Mouse (Mus musculus) neutrophil, adult 65 days (primary cell): Measurements from ENCODE around the gene Capza2. TPM values are rescaled to one million over a fixed set of nuclear protein-coding genes. Genes with fewer than 3 reads are reported as not detected.

Experiments used
- total RNA-seq: library from RNA; stranded (reverse); gene quantifications from 2 replicates; pipeline ENCODE4 v1.2.4, GENCODE M21; 2023

The Capza2 gene
- 214 and 256 TPM in 2 replicates for total RNA-seq

GRCm38 (mm10) chr6:17635615-17636284, at the start of gene Capza2:
TSS of gene Capza2 (plus strand) at chr6:17636234.

GRCm38 (mm10) chr6:17692647-17693046, 56.6 kb downstream of the Capza2 start, which contains the start of gene St7:
TSS of gene St7 (plus strand) at chr6:17692933.

Other genes with a start within 250 kb of the Capza2 start
- 9.5 and 14.7 TPM in 2 replicates for gene Met, start 172.4 kb upstream of the Capza2 start, total RNA-seq
- 5.9 and 10.0 TPM in 2 replicates for gene St7, start 56.7 kb downstream of the Capza2 start, total RNA-seq